Mouse (Mus musculus) cerebral cortex, adult 2 months (tissue): ENCODE data around the gene Klhl25.

Experiments used
- WGBS: fragments of 180-500 bp; shearing (Covaris S2); methylation state at CpG from one replicate; pipeline ENCODE4 v1.1.7; 2018; 5-methylcytosine and 5-hydroxymethylcytosine counted together

The Klhl25 gene

DNA sequence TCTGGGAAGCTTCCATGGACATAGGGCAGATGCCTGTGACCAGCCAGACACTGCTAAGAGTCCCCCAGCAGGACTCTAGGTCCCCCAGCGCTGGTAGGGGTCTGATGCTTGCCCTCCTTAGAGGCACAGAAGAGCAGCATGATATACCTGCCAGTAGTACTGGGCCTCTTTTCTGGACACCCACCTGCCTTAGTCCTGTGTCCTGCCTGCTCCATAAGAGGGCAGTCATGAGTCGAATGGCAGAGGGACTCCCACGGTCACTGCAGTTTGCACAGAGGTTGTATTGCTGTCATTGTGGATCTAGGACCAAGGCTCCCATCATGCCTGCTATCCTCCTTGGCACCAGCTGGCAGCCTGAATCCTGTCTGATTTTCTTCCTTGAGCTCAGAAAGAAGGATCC, 25.1 kb downstream of the Klhl25 start:
- 86% methylated on average over 3 of the region's 3 CpGs for WGBS

DNA sequence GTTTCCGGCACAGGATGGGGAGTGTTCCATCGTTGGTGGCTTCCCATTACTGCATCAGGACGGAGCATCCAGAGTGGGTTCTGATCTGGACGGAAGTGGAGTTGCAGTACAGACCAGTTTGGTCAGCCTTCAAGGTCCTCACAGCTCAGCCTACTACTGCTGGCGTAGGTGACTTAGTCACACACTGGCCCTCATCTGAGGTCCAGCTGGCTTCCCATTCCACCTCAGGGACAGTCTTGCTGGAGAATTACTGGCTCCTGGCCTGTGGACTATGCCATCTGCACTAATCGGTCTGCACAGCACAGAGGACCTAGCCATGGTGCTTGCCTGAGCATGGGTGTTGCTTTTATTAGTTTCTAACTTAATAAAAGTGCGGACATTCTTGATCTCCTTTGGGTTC, 25.6 kb downstream of the Klhl25 start:
- 95% methylated on average over 7 of the region's 7 CpGs for WGBS

DNA sequence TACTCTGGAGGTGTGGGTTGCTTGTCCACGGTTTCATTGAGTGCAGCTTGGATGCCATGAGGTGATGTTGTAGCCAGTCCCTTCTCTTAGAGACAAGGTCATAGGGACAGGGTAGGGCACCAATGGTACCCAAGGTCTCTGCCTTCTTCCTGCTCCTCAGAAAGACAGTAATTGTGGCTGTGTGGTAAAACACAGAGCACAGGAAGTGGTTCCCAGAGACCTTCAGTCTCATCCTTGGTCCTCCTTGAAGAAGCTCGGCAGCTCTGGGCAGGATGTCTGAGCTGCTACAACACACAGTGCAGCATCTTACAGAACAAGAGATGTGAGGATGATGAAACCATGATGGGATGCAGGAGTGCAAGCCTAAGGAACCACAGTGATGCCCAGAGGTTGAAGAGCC, 31.3 kb downstream of the Klhl25 start:
- 93% methylated on average over 2 of the region's 2 CpGs for WGBS

DNA sequence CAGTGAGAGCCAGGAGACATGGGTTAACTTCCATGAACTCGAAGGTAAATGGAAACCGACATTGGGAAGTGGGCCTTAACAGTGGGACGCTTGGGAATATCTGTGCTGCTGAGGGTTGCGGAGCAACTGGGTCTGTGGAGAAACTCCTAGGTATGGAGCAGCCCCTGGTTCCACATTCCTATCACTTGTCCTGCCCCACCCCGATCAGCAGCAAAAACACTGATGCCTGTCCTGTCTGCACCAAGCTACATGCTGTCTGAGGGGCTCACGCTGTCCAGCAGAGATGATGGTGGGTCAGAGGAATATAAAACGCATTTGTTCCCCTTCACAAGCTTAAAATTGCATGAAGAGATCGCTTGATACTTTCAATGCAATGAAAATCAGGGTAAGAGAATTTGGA, 32.1 kb downstream of the Klhl25 start:
- WGBS = 71% methylated on average over 8 of the region's 8 CpGs

DNA sequence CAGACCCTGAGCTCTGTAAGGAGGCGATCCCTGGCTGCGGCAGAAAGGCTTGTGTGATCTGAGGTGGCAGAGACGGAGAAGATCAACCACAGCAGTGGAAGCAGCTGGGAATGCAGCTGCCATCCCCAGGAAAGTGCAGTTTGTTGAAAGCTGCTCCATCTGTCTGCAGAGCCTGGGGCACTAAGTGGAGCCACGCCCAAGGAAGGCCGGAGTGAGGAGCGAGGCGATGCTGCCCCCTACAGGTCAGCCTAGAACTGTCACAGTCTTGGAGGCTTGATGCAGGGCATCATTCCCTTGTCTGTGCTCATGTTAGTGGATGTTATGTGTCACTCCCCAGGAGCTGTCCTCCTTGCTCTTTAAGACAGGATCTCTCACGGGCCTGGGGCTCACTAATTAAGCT, 32.5 kb downstream of the Klhl25 start:
- 5% methylated on average over 8 of the region's 8 CpGs for WGBS

DNA sequence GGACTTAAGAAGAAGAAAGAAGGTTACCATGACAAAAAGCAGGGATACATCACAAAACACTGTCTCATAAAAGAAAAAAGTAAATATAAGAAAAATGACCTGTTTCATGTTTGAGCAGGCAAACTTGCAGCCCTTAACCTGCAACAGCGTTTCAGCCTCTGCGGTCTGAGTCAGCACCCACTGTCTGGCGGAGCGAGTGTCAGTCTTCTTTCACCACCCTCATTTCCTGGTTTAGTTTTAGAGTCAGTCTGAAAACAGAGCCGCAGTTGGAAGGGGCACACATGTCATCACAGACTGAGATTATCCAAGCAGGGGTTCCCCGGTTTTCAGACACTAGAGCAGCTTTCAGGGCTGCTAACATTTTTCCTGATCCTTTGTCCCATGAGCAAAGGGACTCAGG, 33.3 kb downstream of the Klhl25 start:
- WGBS = 46% methylated on average over 6 of the region's 6 CpGs

DNA sequence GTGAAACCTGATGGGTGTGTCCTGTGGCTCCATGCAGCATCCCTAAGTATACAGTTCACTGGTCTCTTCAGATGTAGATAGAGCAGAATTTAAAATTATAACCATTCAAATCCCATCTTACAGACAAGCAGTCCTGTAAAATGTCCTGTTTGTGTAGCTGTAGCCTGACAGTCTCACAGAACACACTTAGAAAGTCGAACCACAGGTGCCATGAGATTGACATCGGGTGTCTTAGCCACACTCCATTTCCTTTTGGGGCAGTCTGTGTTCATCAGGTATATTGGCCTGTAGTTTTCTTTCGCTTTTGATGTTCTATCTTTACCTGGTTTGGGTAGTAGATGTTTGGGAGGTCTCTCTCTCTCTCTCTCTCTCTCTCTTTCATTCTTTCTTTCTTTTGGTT, 33.7 kb downstream of the Klhl25 start:
- 84% methylated on average over 3 of the region's 3 CpGs for WGBS

DNA sequence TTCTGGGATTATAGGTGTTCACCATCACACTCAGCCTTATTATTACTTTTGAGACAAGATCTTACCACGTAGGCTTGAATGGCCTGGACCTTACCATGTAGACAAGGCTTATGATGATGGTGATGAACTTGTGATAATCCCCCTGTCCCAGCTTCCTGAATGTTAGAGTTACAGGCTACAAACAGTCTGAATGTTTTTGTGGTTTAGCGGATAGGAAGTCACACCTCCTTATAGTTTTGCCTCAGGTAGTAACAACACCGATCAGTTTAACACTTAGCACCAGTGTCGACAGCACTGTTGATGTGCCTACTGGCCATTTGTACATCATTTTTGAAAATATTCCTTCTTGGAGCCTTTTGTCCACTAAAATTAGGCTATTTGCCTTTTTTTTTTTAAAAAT, 43.4 kb downstream of the Klhl25 start:
- 98% methylated on average over 4 of the region's 4 CpGs for WGBS

DNA sequence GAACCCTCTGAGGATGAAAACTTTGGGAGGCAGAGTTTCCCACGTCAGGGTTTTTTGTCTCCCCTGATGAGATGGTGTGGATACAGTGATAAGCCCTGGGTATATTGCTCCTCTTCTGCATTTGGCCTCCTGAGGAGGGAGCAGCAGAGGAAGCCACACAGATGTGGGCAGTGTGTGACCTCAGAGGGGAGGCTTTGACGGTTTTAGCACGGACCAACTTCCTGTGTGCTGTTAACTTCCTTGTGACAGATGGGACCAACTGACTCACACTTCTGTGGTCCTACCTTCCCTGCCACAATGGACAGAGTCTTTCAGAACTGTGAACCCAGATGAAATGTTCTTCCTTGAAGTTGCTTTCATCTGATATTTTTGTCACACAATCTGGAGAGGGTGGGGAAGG, 44.6 kb downstream of the Klhl25 start:
- WGBS = 79% methylated on average over 3 of the region's 3 CpGs

DNA sequence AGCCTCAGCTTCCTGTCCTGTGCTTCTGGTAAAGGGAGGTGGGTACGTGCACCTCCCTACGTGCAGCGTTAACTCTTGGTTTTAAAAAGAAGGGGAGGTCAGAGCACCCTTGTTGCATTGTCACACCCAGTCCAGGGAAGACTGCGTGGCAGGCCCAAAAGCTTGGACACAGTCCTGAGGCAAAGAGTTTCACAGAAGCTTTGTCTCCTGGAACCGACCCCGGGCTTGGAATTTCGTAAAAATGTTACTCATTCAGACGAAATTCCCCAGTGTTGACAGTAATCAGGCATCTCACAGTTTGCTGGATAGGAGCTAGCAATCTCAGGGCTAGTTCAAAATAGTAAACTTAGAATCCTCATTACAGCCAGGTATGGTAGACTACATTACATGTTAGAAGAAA, 45.6 kb downstream of the Klhl25 start:
- WGBS = 89% methylated on average over 8 of the region's 8 CpGs

DNA sequence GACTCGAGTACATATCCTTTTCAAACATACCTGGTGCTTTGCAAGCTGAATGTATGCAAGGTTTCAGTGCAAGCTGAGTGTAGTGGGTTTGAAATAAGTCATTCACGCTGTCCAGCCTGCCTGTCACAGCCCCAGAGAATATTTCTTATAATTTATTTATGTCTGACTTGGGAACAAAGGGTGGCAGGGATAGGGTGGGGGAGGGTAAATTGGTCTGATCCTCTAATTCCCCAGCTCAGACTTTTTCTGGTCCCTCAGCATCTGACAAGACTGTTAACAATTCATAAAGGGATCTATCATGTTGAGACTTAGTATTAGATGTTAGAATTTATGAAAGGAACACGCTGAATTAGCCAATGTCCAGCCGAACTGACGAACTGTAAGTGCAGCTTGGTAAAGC, 48.9 kb downstream of the Klhl25 start:
- 91% methylated on average over 5 of the region's 5 CpGs for WGBS

DNA sequence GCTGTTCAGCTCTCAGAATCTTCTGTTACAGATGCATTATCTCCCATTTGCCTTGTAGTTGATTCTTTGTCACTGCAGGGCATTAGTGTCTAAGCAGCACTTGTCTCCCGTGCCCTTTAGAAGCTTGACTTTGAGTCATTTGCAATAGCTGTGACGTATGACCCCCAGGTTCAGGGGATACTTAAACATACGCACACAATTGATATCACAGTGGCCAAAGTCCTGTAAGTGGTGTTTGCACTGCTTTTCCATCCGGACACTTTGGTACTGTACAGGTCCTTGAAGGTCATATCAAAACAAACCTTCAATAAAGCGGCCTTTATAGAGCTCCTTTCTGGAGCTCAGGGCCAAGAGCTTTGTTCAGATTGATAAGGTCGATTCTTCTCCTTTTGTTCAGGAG, 51.0 kb downstream of the Klhl25 start:
- WGBS = 87% methylated on average over 6 of the region's 6 CpGs

DNA sequence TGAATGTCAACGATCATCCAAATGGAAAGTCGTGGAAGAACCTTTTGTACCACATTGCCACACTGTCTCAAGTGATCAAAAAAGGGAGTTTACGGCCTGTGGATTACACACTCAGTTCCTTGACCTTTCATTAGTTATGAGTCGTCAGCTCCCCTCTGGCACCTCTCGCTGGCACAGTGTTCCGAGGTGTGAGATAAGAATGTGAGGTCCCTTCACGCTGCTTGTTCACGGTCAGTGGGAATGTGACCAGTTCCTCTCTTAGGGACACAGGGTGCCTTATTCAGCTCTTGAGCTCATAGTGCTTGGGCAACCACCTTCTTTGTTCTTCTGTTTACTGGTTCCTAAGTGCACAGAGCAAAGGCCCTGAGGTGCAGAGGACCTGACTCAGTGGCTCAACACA, 51.4 kb downstream of the Klhl25 start:
- 74% methylated on average over 8 of the region's 8 CpGs for WGBS

DNA sequence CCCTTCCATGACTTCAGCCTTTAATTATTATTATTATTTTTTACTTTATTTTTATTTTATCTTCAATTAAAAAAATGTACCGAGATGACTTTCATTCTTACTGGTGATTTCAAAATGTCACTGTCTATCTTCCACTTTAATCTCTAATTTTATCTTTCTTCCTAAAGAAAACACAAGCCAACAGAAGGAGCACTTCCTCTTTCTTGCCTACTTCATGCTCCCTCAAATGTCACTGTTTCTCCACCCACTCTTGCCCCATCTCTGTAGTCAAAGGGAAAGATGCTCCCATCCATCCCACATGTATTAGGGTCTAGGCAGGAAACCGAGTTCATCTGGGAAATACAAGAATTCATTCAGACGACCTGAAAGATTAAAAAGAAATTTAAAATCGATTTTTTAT, 51.8 kb downstream of the Klhl25 start:
- 69% methylated on average over 4 of the region's 4 CpGs for WGBS

DNA sequence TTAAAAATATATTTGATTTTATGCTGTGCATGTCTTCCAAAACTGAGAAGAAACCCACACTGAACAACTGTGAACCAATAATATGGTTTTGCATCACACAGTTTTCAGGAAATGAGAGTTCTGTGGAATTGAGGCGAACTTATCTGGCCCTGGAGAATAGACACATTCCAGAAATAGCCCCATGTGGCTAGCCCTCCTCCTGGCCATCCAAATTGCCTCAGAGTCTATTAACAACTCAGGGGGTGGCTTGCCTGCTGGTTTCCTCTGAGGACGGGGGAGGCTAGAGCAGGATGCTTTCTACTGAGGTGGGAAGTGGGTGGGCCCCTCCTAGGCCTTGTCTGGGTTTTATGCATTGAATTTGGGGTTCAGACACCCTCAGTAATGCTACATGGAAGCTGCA, 57.0 kb downstream of the Klhl25 start:
- WGBS = 29% methylated on average over 2 of the region's 2 CpGs

DNA sequence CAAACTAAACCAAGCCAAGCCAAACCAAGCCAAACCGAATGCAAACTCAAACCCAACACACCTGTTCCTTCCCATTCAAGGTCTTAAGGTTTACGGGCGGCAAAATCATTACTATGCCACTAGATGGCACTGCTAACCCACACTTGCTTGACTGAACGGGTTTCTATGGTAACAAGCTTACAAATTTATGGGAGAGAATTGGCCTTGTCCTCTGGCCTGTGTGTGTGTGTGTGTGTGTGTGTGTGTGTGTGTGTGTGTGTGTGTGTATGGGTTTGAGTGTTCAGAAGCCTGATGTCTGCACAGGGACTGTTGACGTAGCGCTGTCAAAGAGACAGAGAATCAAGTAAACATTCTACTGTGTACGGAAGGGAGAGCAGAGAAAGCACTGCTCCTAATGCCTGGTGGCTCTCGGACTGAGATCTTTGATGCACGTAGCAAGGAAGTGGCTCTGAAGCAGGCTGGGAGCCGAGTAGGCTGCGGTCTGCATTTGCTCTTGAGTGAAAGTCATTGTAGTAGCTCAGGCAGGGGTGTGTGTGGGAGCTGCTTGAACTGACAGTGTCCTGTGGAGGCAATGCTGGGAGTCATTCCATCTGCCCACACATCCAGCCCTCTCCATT, 62.0 kb downstream of the Klhl25 start:
- under 1% methylated on average over 11 of the region's 11 CpGs for WGBS

DNA sequence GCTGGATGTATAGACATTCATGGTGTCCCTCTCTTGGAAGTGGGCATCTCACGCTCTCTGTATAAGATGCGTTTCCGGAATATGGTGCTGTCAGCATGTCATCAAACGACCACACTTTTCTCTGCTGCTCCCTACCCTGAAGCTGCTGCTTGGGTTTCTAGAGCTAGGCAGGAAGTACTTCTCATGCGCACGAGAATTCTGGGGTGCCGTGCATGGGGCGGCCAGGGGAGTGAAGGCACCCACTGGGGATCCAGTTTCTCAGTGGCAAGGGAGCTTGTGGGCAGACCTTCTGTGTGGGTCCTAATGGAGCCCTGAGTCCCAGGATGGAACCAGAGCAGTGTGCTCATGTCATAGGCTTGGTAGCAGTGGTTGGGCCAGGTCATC, 62.5 kb downstream of the Klhl25 start:
- WGBS = 49% methylated on average over 8 of the region's 8 CpGs

DNA sequence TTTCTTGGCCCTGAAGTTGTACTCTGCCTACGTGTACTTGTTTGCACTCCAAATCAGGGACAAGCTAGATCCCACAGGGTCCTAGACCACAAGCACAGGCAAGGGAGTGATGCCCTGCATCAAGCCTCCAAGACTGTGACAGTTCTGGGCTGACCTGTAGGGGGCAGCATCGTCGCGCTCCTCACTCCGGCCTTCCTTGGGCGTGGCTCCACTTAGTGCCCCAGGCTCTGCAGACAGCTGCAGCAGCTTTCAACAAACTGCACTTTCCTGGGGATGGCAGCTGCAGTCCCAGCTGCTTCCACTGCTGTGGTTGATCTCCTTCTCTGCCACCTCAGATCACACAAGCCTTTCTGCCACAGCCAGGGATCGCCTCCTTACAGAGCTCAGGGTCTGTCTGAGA, 65.8 kb downstream of the Klhl25 start:
- 9% methylated on average over 7 of the region's 7 CpGs for WGBS

DNA sequence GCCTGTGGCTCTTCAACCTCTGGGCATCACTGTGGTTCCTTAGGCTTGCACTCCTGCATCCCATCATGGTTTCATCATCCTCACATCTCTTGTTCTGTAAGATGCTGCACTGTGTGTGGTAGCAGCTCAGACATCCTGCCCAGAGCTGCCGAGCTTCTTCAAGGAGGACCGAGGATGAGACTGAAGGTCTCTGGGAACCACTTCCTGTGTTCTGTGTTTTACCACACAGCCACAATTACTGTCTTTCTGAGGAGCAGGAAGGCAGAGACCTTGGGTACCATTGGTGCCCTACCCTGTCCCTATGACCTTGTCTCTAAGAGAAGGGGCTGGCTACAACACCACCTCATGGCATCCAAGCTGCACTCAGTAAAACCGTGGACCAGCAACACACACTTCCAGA, 67.4 kb downstream of the Klhl25 start:
- WGBS = 79% methylated on average over 3 of the region's 3 CpGs

DNA sequence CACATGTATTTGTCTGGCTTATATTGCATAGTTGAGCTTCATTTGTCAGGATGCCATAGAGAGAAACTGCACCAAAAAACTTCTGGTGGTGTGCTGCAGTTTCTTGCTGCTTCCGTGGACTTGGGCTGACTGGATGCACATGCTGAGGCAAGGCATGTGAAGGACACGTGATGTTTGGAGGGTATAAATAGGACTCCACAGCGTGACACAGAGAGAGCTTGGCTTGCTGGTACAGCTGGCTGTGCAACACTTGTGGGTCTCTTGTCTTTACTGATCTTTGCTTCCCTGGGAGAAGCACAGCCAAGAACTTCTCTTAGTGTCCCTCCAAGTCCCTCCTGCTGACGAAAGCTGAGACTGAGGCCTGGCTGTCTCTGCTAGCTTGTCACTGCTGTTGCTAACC, 69.6 kb downstream of the Klhl25 start:
- WGBS = 62% methylated on average over 4 of the region's 4 CpGs

DNA sequence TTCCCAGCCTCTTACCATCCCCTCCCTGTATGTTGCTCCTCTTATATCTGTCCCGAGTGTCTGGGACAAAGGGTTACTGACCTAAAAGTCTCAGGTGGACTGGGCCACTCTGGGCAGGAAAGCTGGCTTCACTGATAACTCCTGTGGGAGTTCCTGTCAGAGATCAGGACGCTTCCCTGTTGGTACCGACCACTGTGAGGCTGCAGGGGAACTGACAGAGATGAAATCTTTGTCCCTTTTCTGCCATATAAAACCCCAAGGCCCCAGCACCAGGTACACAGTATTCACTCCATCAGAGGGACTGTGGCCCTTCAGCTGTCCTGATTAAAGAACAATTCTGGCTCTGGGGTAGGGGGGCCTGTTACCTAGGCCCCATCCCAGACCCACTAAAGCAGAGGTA, 71.6 kb downstream of the Klhl25 start:
- WGBS = 82% methylated on average over 3 of the region's 3 CpGs
